19 mouse cellular contexts compared by ENCODE assay signal in the genomic region with DNA sequence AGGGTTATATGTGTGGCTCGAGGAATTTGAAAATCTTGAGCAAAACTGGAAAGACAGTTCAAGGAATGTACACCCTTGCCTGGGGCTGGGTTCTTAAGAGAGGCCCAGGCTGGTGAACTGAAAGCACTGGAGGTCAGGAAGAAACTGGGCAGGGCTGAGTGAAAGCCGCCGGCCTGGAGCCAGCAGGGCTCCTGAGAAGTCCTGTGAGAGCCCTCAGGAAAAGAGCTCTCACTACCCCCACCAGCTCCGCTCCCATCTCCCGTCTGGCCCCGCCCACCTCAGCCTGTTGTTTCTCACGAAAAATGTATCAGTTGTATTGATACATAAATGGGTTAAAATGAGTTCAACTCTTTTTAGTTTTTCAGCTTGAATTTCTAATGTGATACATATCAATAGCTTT. TPM values are rescaled to one million over a fixed set of nuclear protein-coding genes. Genes with fewer than 3 reads are reported as not detected.
A peak's percentile ranks its signal among the peaks of the same experiment; 100 is the strongest.
DNase-seq lines count a peak whose midpoint lies in the region; ATAC-seq lines count a peak whose summit lies in the region.
"Had no signal": no experiment of that assay in that cellular context is flagged by ENCODE, and none has a peak within 500 bp of the region (broad histone marks: within the 10 kb centered on the region; RNA-seq: fewer than 3 reads in every experiment).

No protein-coding gene starts in this region.

- 34% methylated on average over 7 of the region's 7 CpGs for WGBS in heart, embryonic 14.5 days
- WGBS in heart, embryonic 12.5 days, result 19% methylated on average over 7 of the region's 7 CpGs

- no peak overlapping the region for H3K4me3 ChIP-seq in heart, embryonic 14.5 days (ENCODE audit: control insufficient read depth in 1 of 2, insufficient read depth in 1 of 2, low read depth in 1 of 2, low read length in 2 of 2)
- H3K4me3 ChIP-seq in heart, embryonic 12.5 days, result no peak overlapping the region
- H3K4me3 ChIP-seq: embryonic facial prominence, embryonic 15.5 days; hindbrain, embryonic 12.5 days; layer of hippocampus, adult 2 months; limb, embryonic 13.5 days had no signal

- H3K36me3 ChIP-seq in heart, embryonic 14.5 days (ENCODE audit: control insufficient read depth, insufficient read depth, low read length), result no peaks in the 10 kb centered on the region
- no peaks in the 10 kb centered on the region for H3K36me3 ChIP-seq in heart, embryonic 12.5 days
- H3K36me3 ChIP-seq: embryonic facial prominence, embryonic 15.5 days; hindbrain, embryonic 12.5 days; limb, embryonic 13.5 days had no signal

- no peaks in the 10 kb centered on the region for H3K4me1 ChIP-seq in heart, embryonic 14.5 days (ENCODE audit: control insufficient read depth in 2 of 2, insufficient read depth in 2 of 2, low read length in 2 of 2)
- H3K4me1 ChIP-seq in heart, embryonic 12.5 days (replicated peaks), result no peaks in the 10 kb centered on the region
- H3K4me1 ChIP-seq: embryonic facial prominence, embryonic 15.5 days; hindbrain, embryonic 12.5 days; limb, embryonic 13.5 days had no signal

- H3K27ac ChIP-seq in heart, embryonic 14.5 days (replicated peaks in 1 of 2; ENCODE audit: control insufficient read depth in 1 of 2, insufficient read depth in 1 of 2, low read depth in 2 of 2, low read length in 2 of 2), result no peak overlapping the region
- no peak overlapping the region for H3K27ac ChIP-seq in heart, embryonic 12.5 days (ENCODE audit: poor library complexity, severe bottlenecking)
- H3K27ac ChIP-seq: embryonic facial prominence, embryonic 15.5 days; hindbrain, embryonic 12.5 days; layer of hippocampus, adult 2 months; limb, embryonic 13.5 days; stomach, postnatal 0 days had no signal

- peak; percentile 19 for DNase-seq in 3T3-L1 (ENCODE audit: low read depth, low spot score)
- DNase-seq in embryo, embryonic 9.5 days (ENCODE audit: extremely low spot score), result peak; percentile 0
- peak; percentile 36 for DNase-seq in lung, postnatal 10 days
- no peak for DNase-seq in frontal cortex, postnatal 10 days (ENCODE audit: low spot score in 2 of 2)
- no peak for DNase-seq in layer of hippocampus, postnatal 36 days
- DNase-seq in left cerebral cortex, postnatal 25 days (ENCODE audit: low spot score in 2 of 2), result no peak
- DNase-seq: cerebellum, adult 18-20 months; kidney, adult 18-20 months had no signal

- no peaks in the 10 kb centered on the region for H3K27me3 ChIP-seq in heart, embryonic 14.5 days (ENCODE audit: control insufficient read depth, insufficient read depth, low read length)
- H3K27me3 ChIP-seq in heart, embryonic 12.5 days (replicated peaks), result no peaks in the 10 kb centered on the region
- H3K27me3 ChIP-seq: embryonic facial prominence, embryonic 15.5 days; hindbrain, embryonic 12.5 days; limb, embryonic 13.5 days had no signal

- H3K9me3 ChIP-seq in heart, embryonic 14.5 days (ENCODE audit: control insufficient read depth, low read length), result no peaks in the 10 kb centered on the region
- no peaks in the 10 kb centered on the region for H3K9me3 ChIP-seq in heart, embryonic 12.5 days (replicated peaks)
- H3K9me3 ChIP-seq: embryonic facial prominence, embryonic 15.5 days; hindbrain, embryonic 12.5 days; limb, embryonic 13.5 days had no signal

- intact Hi-C loops in left cerebral cortex, postnatal 25 days (cut with DNase I), result no loop called here

- H3K4me2 ChIP-seq in heart, embryonic 14.5 days (ENCODE audit: low read length), result peak overlapping the region; percentile 11; the same call in 1 of the 2 replicates
- no peak overlapping the region for H3K4me2 ChIP-seq in heart, embryonic 12.5 days
- H3K4me2 ChIP-seq: embryonic facial prominence, embryonic 15.5 days; hindbrain, embryonic 12.5 days; limb, embryonic 13.5 days had no signal

- ATAC-seq in heart, embryonic 14.5 days (ENCODE audit: insufficient number of reproducible peaks, insufficient read depth, low FRiP score, low read depth), result no peak
- no peak for ATAC-seq in heart, embryonic 12.5 days (ENCODE audit: insufficient number of reproducible peaks, low FRiP score)
- ATAC-seq: Patski had no signal

- H3K9ac ChIP-seq in heart, embryonic 14.5 days (ENCODE audit: low read length), result no peak overlapping the region
- no peak overlapping the region for H3K9ac ChIP-seq in heart, embryonic 12.5 days
- H3K9ac ChIP-seq: embryonic facial prominence, embryonic 15.5 days; hindbrain, embryonic 12.5 days; limb, embryonic 13.5 days had no signal

RNA-seq across cellular contexts. Expression of a gene that starts 43.8 kb away (rescaled TPM):
- 0.07 TPM in 1 of 2 replicates, not detected in the other for polyA plus RNA-seq in heart, embryonic 14.5 days (2014; fragmentation: Nextera tagmentation; extraction: Ambion mirVana)
- not detected in 2 replicates for polyA plus RNA-seq in heart, embryonic 12.5 days (2016; fragmentation: Nextera tagmentation; extraction: Ambion mirVana)
- total RNA-seq in layer of hippocampus, postnatal 36 days (2021), result not detected
- total RNA-seq in left cerebral cortex, postnatal 25 days (2021), result not detected
- total RNA-seq: layer of hippocampus, adult 2 months; megakaryocyte progenitor cell, adult 5-6 weeks had no signal
- polyA plus RNA-seq: C2C12; Patski; small intestine, adult 2 months had no signal

Comparison
In these comparisons a context has a peak if more than half of its experiments do, and no peak if none do; other contexts are left out.
1. DNase-seq: peak in 3T3-L1 (single experiment), embryo, embryonic 9.5 days (single experiment) and lung, postnatal 10 days (single experiment); none in frontal cortex, postnatal 10 days (0 of 2), layer of hippocampus, postnatal 36 days (0 of 2) and left cerebral cortex, postnatal 25 days (0 of 2).